Mouse (Mus musculus) 3T3-L1 (cell line): ENCODE data around the gene Smim4.

ENCODE experiments used
- DNase-seq: peaks from one replicate; pipeline ENCODE4 v3.0.0-alpha.2; 2015; ENCODE audit warnings: low read depth, low spot score

Smim4 gene

DNA sequence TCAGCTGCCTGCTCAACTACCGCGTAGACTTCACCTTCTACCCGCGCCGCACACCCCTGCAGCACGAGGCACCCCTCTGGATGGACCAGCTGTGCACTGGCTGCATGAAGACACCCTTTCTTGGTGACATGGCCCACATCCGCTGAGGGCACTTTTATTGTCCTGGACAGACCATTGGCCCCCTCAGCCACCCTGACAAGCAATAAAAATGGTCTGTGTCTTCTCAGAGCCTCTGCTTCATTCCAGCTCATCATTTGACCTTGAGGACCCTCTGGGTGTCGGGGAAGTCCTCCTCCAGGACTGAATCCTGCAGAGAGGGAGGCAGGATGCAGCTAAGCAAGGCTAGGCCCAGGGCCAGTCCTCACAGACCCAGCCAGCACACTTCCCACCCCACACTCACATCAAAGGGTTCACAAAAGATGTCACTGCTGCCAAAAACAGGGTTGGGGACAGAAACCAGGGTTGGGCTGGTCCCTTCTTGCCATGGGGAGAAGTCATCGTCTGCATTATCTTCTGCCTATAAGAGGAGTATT lies 10.2 kb upstream of the Smim4 start:
- no peak for DNase-seq

DNA sequence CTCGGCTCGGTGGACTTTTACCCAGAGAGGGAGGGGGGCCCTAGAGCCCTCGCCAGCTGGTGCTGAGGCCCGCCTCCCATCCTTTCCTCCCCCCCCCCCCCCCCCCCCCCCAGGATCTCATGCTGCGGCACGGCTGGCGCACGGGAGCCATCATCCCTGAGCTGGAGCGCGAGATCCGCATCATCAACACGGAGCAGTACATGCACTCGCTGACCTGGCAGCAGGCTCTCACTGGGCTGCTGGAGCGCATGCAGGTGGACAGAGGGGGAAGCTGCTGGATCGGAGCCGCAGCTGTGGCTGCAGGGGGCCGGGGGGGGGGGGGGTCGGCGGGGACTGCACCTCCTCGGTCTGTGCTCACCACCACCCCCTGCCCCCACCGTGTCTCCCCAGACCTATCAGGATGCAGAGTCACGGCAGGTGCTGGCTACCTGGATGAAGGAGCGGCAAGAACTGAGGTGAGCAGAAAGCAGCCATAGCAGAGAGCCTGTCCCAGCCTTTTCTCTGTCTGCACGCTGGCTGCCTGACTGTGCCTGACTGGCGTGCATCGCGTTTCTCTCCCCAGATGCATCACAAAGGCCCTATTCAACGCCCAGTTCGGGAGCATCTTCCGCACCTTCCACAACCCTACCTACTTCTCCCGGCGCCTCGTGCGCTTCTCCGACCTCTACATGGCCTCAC lies 9.6 kb upstream of the Smim4 start:
- DNase-seq, result no peak

DNA sequence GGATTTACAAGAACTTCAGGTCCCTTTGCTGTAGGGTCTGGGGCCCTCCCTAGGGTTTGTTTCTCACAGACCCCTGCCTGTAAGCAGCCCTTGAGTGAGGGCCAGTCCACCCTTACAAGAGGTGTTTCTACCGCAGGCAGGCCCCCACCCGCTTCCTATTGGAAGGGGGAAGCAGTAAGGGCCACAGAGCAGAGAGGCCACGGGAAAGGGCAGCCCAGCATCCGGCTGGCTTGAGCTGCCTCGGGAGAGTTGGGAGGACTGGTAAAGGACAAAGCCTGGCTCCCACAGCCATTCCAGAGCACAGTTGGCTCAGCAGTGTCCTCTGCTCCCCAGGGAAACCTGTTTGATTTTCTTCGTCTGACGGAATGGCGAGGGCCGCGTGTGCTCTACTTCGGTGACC lies 9.0 kb upstream of the Smim4 start:
- no peak for DNase-seq

DNA sequence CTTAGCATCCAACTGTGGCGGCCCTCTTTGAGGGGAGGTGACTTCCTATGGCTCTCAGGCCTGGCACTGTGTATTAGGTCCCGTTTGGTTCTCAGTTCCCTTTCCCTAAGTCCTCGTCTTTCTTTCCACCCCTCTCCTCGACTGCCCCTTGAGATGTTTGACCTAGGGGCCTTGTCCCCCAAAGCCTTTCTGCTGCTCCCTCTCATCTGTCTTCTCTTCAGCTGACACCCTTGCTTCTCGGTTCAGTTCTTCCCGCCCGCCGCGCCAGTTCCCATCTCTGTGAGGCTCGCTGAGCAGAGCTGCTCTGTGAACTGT lies 8.5 kb upstream of the Smim4 start:
- no peak for DNase-seq

DNA sequence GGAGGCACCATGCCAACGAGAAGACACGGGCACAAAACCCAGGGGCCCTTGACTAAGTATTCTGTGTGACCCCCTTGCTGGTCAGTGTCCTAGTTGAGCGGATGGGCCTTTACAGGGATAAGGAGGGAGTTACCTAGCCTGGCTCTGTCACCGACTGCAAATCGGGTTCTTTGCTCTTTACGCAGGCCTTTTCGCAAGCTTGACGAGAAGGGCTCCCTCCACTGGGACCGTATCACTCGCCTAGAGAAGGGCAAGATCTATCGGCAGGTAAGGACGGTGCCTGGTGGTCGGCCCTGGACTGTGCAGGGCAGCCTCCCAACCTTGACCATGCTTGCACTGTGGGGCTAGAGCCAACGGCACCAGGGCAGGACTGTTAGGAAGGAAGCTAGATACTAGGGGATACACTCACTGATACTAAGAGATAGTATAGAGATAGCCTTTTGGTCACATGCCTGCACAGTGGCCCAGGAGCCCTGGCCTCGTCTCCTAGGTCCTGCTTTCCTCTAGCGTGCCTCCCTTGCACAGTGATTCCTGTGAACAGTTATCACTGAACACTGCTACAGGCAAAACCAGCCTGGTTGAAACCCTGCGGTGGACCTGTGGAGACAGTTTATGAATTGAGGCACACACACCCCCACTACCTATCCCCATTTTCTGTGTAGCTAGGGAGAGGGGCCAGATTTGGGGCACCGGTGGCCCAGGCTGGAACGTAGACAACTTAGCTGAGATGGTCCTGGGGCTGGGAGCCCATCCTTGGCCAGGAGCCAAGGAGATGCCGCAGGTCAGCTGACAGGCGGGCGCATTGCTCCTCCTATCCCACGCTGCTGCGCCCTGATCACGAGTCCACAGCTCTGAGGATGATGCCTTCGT lies 7.9 kb upstream of the Smim4 start:
- no peak for DNase-seq

DNA sequence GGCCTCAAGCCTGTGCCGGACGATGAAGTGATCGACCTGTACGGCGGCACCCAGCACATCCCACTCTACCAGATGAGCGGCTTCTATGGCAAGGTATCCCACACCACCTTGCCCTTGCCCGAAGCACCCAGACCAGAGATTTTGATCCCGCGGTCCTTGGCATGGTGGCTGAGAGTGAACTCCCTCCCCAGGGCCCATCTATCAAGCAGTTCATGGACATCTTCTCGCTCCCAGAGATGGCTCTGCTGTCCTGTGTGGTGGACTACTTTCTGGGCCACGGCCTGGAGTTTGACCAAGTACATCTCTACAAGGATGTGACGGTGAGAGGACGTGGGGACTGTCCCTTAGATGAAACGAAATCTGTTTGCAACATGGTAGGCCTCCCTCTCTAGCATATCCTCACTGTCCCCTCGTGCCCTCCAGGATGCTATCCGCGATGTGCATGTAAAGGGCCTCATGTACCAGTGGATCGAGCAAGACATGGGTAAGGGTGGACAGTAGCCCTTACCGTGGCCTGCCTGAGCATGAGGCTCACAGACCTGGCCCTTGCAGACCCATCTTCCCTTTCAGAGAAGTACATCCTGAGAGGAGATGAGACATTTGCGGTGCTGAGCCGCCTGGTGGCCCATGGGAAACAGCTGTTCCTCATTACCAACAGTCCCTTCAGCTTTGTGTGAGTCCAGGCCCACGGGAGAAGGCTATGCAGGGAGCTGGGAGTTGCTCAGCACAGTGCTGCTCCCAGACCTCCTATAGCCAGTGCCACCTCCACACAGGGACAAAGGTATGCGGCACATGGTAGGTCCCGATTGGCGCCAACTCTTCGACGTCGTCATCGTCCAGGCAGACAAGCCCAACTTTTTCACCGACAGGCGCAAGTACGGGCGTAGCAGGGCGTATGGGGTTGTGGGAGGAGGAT lies 7.0 kb upstream of the Smim4 start:
- DNase-seq, result no peak

DNA sequence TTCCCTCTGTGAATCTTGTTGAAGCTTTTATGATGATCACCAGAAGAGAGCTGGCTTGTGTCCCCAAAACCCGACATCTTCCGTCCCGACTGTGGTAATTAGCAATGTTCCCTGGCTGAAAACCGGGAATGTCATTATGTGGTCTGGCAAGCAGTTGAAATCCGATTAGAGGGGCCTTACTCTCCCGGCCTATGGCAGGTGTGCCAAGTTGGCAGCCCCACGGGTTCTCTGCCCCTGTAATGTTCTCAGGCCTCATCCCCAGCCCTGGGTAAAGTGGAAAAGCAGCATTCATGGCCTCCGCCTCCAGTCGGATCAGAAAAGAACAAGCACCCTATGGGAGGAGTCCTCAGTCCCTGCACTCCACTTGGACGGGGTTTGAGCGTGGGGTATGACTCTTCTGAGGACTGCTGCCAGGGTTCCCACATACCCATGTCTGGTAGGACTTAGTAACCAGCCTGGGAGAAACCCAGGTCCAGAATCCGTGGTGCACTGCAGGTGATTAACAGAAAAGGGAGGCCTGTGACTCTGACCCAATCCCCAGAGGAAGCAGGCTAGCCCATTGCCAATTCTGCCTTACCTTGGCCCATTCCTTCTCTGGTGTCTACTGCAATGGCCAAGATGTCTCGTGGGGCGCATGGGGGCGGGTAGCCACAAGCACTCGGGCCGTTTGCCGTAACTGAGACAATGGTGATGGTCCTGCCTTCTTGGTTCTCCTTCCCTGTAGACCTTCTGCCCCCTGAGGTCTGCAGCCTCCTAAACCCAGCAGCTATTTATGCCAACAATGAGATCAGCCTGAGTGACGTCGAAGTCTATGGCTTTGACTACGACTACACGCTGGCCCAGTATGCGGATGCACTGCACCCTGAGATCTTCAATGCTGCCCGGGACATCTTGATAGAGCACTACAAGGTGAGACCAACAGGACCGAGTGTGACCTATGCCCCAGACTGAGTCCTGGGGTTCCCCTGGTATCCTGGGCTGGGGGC lies 5.6 kb upstream of the Smim4 start:
- no peak for DNase-seq

DNA sequence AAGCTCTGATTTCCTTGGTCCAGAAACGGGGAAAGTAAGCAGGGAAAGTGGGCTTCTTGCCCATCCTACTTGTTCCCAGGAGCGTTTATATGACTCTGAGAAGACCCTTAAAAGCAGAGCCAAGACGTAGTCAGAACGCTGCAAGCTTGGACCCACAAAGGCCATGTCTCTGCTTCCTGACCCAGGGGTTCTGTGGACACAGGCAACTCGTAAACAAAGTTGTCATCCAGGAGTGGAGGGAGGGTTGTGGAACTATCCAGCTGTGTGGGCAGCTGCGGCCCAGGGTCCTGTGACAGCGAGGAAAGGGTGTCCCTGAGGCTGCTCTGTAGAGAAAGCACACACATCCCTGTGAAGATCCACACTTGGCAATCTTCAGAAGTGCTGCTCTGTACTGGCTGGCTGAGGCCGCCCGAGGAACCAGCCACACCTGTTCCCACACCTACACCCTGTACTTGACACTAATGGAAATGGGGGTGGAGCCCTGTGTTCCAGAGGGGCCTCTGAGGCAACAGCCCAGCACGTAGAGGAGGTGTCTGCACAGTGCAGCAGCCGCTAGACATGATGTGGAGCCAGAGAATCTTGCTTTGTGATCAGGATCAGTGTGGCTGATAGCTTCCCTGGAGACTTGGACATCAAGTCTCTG lies 4.4 kb upstream of the Smim4 start:
- no peak for DNase-seq

DNA sequence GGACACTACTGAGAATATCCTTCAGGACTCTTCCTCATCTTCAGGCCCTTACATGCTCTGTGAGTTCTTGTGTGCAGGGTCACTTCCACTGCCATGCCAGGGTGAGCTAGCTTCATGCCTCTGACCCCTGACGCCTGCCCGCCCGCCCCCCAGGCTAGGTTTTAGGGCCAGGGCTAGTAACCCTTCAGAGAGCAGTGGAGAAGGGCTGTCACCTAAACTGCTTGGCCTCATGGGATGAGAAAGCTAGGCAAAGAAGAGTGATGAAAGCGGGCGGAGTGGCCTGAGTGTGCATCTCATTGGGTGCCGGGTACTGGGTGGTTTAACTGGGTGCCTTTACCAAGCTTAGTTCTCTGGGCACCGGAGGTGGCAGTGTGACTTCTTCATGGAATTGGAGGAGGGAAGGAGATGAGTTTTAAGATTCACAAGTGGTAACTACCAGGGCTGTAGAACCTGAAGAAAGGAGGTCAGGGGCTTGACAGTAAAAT lies 3.8 kb upstream of the Smim4 start:
- no peak for DNase-seq

DNA sequence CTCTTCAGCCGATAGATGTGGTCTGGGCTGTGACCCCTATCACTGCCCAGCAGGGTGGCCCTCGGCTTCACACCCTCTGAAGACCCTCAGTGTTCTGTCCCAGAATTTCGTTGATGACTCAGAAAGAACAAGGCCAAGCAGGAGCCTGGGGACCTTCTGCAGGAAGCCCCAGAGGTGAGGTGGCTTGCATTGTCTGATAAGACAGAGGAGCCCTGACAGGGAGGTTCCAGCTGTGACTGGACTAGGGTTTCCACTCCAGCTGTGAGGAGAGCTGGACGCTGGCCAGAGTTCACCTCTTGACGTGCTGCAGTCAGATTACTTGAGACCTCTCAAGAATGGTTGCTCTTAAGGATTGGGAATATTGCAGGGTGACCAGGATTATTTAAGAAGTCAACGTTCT lies 3.3 kb upstream of the Smim4 start:
- peak; percentile 20 for DNase-seq

DNA sequence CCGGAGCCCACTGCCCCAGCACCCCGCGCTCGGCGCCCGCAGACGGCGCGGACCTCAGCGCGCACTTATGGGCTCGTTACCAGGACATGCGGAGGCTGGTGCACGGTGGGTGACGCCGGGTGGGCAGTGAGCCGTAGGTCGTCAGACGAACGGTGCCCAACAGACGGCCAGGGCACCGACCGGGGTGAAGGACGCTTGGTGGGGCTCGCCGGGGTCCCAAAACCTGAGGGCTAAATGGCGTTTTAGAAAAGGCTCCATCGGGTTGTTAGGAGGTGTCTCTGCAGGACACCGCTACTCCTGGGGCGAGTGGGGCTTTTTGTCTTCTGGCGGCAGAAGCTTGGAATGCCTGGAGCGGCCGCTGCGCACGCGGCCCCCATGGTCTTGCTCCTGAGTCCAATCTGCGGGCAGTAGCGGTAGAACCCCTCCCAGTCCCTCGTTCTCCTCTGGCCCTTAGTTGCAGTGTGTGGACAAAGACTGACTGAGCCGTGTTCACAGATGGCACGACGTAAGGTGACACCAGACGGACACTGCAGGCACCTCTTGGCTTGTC lies 2.6 kb upstream of the Smim4 start:
- DNase-seq, result peak; percentile 9

DNA sequence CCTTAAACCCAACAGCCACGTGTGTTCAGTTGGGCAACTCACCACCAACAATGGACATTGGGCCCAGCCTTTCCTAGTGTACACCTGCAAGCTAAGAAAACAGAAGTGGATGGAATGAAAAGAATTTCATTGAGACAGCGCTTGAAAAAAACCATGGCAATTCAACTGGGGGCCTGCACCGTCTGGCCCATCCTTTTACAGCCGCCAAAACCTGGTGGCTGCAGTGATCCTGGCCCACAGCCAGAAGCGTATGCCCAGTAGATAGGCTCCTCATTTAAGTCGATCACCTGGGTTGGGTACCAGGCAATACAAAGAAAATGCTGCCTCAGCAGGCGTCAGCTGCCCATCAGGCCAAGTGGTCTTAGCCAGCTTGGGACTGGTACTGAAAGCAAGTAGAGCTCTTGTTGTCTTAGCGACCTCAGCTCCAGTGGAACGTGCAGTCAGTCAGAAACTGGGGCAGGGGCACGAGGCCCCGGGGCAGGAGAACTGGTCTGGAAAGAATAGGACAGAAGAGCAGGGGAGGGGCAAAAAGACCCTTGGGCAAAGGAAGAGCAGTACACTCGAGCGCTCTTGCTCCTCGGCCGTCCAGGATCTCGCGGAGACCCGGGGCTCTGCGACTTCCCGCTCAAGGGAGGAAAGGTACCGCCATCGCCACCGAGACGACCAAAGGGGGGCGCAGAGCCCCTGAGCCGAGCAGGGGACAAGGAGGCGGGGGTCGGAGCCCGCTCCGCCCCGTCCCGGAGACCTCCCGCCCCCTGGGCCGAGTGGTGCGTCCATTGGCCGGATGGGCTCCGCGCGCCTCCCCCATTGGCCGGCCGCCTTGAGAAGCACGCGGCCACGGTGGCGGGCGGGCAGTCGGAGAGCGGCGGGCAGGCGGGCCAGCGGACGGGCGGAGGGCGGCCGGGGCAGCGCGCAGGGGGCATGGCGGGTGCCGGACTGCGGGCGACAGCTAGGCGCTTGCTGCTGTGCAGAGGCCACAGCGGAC lies 1.8 kb upstream of the Smim4 start, which contains the start of gene Nt5dc2:
Gene Nt5dc2 (plus strand): TSS at position 818 of the 985 bp plus-strand sequence.
- DNase-seq, result peak; percentile 53

DNA sequence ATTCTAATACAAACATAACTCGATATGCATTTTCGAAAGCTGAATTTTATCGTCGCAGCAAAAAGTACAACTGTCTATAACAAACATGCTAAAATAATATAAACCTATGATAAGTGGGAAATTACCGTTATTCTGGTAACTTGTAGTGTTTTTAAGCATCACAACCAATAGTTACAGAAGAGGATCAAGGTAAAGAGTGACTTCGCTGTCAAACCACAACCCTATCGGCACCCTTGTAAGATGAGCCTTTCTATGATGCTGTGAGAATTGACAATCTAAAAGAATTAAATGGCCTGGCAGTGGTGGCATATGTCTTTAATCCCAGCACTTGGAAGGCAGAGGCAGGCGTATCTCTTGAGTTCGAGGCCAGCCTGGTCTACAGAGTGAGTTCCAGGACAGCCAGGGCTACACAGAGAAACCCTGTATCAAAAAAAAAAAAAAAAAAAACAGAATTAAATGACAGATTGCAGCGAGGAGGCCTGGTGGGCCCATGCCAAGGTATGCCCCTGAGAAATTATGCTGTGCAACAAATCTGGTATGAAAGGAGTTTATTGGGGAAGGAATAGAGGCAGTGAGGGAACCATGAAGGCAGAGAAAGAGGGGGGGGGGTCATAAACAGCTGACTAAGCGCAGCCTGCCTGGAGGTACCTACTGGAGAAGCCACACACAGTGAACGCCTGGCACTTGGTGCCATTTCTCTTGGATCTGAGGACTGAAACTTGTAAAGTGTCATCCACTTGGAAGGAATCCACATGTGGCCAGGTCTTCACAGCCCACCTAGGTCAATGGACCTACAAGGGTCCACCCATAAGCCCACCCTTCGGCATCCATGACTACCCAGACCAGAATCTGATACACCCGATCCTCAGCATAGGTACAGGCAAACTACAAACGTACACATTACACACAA lies 825 bp upstream of the Smim4 start:
- peak; percentile 7 for DNase-seq

DNA sequence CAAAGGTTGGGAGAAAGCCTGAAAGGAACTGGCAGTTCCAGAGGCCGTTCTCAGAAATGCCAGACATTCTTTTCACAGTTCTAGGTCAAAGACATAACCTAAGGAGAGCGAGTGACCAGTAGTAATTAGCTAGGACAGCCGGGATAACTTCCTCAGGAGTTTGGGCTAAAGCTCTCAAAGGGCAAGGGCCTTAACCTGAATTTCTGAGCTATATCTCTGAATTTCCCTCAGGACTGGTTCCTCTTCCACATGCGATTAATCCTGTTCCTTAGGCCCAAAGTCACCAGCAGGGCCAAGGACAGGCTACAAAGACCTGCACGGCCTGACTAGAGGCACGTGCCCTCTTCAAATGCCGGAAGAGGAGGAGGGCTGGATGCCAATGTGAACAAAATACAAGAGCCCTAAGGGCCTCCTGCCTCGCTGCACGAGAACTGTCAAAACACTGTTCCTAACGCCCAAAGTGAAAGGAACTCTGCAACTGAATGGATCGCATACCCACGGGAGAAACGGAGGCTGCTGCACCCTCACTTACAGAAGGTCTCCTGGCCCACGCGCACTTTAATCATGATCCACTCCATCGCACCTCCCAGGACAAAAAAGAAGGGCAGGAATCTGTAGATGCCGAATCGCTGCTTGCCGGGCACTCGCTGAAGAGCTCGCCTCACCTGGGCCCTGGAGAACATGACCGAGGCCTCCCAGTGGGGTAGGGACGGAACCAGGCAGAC lies 493 bp downstream of the Smim4 start:
- peak; percentile 70 for DNase-seq

DNA sequence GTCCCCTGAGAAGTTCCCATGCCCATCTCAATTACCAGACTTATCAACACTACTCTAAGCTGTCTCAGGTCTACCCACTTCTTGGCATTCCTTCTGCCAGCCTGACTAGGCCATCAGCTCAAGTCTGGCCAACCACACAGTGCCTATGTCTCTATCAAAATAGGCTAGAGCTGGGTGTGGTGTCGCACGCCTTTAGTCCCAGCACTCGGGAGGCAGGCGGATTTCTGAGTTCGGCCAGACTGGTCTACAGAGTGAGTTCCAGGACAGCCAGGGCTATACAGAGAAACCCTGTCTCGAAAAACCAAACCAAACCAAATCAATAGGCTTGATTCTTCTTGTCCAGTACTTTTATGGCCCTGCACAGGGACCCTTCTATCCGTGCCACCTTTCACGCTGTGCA lies 1.9 kb downstream of the Smim4 start:
- DNase-seq, result no peak
